Mouse (Mus musculus): ENCODE data around the gene Cdkn1a. TPM values are rescaled to one million over a fixed set of nuclear protein-coding genes. Genes with fewer than 3 reads are reported as not detected.
"Not testable (repeated sequence)": the region's sequence is repeated elsewhere in the genome, so short reads cannot be mapped to it uniquely, and the experiment has no call there.

Cdkn1a gene
- polyA plus RNA-seq, 1 experiment from 2014 or later, result 114 TPM

DNA sequence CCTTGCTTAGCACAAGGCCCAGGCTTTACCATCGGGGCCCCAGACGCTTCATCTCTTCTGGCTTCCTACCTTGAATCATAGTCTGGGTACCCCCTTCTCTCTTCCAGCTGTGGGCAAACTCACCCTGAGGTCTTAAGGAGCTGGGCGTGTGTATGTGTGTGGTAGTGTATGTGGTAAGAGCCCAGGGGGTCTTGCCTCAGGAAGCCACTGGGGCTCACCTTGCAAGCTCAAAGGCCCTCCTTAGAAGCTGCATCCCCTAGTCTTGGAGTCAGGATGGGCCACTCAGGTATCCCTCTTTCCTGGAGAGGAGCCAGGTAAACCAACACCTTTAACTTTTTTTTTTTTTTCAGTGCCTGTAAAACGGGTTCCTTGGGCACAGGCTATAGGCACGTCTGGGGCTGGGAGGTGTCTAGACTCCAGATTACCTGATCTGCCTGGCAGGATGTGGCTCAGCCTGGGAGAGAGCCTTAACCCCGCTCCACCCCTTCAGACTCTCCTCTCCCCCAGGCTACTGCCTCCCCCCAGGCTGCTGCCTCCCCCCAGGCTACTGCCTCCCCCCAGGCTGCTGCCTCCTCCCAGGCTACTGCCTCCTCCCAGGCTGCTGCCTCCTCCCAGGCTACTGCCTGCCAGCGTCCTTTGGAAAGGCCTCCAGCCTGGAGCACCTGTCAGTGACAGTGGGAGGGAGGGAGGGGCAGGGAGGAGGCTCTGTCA is 6.2 kb downstream of the Cdkn1a start:
- Histone ChIP-seq H3K9me3 (ENCODE audit: control insufficient read depth, low read length) (no peaks in the 10 kb centered on the region), H3K4me2 (ENCODE audit: low read depth, low read length) (peak overlapping the region; percentile 68), H3K4me3 (ENCODE audit: low read length) (peak overlapping the region; percentile 73; the same call in 1 of the 2 replicates), H3K27ac (ENCODE audit: low read length) (peak overlapping the region; percentile 76), H3K4me1 (ENCODE audit: control insufficient read depth, insufficient read depth, low read length) (peaks cover 16% of the 10 kb centered on the region), H3K9ac (ENCODE audit: low read depth, low read length) (peak overlapping the region; percentile 84), H3K36me3 (ENCODE audit: control insufficient read depth, insufficient read depth, low read length) (peaks cover 6% of the 10 kb centered on the region; the same call in 1 of the 2 replicates), H3K27me3 (replicated peaks; ENCODE audit: control insufficient read depth, insufficient read depth, low read length) (no peaks in the 10 kb centered on the region)
- peak; percentile 30; the same call in 1 of the 2 replicates for ATAC-seq
- WGBS, result 48% methylated on average over 7 of the region's 7 CpGs

DNA sequence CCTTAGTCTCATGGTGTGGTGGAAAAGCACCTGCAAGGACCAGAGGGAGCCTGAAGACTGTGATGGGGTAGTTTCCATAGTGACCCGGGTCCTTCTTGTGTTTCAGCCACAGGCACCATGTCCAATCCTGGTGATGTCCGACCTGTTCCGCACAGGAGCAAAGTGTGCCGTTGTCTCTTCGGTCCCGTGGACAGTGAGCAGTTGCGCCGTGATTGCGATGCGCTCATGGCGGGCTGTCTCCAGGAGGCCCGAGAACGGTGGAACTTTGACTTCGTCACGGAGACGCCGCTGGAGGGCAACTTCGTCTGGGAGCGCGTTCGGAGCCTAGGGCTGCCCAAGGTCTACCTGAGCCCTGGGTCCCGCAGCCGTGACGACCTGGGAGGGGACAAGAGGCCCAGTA is 7.5 kb downstream of the Cdkn1a start:
- H3K9me3 ChIP-seq (ENCODE audit: control insufficient read depth, low read length), result no peaks in the 10 kb centered on the region
- WGBS, result 95% methylated on average over 24 of the region's 24 CpGs
- no peak overlapping the region for H3K27ac ChIP-seq (ENCODE audit: low read length)
- H3K4me3 ChIP-seq (ENCODE audit: low read length), result no peak overlapping the region
- peaks cover 6% of the 10 kb centered on the region; the same call in 1 of the 2 replicates for H3K36me3 ChIP-seq (ENCODE audit: control insufficient read depth, insufficient read depth, low read length)
- no peak overlapping the region for H3K9ac ChIP-seq (ENCODE audit: low read depth, low read length)
- peaks cover 11% of the 10 kb centered on the region for H3K4me1 ChIP-seq (ENCODE audit: control insufficient read depth, insufficient read depth, low read length)
- no peak for ATAC-seq
- no peaks in the 10 kb centered on the region for H3K27me3 ChIP-seq (replicated peaks; ENCODE audit: control insufficient read depth, insufficient read depth, low read length)
- H3K4me2 ChIP-seq (ENCODE audit: low read depth, low read length), result no peak overlapping the region

DNA sequence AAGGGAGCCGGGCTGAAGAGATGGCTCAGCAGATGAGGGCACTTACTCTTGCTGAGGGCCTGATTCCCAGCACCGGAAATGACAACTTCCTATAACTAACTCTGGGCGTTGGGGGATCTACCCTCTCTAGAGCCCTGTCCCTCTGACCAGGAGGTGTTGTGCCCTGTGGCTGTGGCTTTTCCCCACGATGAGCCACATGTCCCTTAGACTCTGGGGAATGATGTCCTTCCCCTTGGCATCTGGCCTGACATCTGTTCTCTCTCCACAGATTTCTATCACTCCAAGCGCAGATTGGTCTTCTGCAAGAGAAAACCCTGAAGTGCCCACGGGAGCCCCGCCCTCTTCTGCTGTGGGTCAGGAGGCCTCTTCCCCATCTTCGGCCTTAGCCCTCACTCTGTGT is 8.3 kb downstream of the Cdkn1a start:
- peaks cover 10% of the 10 kb centered on the region for H3K4me1 ChIP-seq (ENCODE audit: control insufficient read depth, insufficient read depth, low read length)
- no peaks in the 10 kb centered on the region for H3K27me3 ChIP-seq (replicated peaks; ENCODE audit: control insufficient read depth, insufficient read depth, low read length)
- 82% methylated on average over 8 of the region's 8 CpGs for WGBS
- no peak overlapping the region for H3K4me3 ChIP-seq (ENCODE audit: low read length)
- H3K27ac ChIP-seq (ENCODE audit: low read length), result no peak overlapping the region
- H3K4me2 ChIP-seq (ENCODE audit: low read depth, low read length), result no peak overlapping the region
- H3K36me3 ChIP-seq (ENCODE audit: control insufficient read depth, insufficient read depth, low read length), result peaks cover 6% of the 10 kb centered on the region; the same call in 1 of the 2 replicates
- ATAC-seq, result no peak
- H3K9me3 ChIP-seq (ENCODE audit: control insufficient read depth, low read length), result no peaks in the 10 kb centered on the region
- H3K9ac ChIP-seq (ENCODE audit: low read depth, low read length), result no peak overlapping the region

DNA sequence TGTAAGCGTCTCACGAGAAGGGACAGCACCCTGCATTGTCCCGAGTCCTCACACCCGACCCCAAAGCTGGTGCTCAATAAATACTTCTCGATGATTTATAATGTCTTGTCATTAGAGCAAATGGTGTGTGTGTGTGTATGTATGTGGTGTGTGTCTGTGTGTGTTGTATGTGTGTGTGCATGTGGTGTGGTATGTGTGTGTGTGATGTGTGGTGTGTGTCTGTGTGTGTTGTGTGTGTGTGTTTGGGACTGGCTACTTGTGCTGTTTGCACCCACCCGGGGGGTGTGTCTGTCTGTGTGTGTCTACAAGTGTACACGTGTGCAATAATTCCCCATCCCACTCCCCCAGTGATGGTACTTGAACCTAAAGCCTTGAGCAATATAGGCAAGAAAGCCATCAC is 9.9 kb downstream of the Cdkn1a start:
- H3K27me3 ChIP-seq (replicated peaks; ENCODE audit: control insufficient read depth, insufficient read depth, low read length), result no peaks in the 10 kb centered on the region
- H3K4me2 ChIP-seq (ENCODE audit: low read depth, low read length), result no peak overlapping the region
- H3K4me1 ChIP-seq (ENCODE audit: control insufficient read depth, insufficient read depth, low read length), result peaks cover 9% of the 10 kb centered on the region
- 85% methylated on average over 7 of the region's 7 CpGs for WGBS
- no peak overlapping the region for H3K4me3 ChIP-seq (ENCODE audit: low read length)
- no peak overlapping the region for H3K27ac ChIP-seq (ENCODE audit: low read length)
- no peak for ATAC-seq
- H3K9me3 ChIP-seq (ENCODE audit: control insufficient read depth, low read length), result no peaks in the 10 kb centered on the region
- peaks cover 6% of the 10 kb centered on the region; the same call in 1 of the 2 replicates for H3K36me3 ChIP-seq (ENCODE audit: control insufficient read depth, insufficient read depth, low read length)
- no peak overlapping the region for H3K9ac ChIP-seq (ENCODE audit: low read depth, low read length)

DNA sequence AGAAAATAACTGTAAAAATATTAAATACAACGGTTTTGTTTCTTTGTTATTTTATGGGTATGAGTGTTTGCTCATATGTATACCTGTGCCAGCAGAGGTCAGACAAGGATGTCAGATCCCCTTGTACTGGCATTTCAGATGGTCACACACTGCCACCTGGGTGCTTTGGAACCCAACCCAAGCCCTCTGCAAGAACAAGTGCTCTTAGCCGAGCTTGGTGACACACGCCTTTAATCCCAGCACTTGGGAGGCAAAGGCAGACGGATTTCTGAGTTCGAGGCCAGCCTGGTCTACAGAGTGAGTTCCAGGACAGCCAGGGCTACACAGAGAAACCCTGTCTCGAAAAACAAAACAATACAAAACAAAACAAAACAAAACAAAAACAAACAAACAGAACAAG is 19.6 kb downstream of the Cdkn1a start:
- WGBS, result 81% methylated on average over 6 of the region's 6 CpGs

DNA sequence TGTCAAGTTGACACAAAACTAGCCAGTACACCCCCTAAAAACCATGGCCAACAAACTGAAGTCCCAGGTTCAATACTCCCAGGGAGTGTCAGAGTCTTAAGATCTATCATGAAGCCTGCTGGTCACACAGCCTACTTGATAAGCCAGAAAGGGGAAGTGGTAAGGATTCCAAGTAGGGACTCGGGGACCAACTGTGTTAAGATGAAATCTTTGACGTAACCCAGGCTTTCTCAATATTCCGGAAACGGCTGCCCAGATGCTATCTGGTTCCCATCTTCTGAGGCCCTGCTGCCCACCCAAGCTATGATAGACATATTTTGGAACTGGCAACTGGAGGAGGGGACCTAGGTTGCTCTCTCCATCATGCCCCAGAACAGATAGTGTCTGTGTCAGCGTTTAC is 20.6 kb downstream of the Cdkn1a start:
- no peaks in the 10 kb centered on the region for H3K4me1 ChIP-seq (ENCODE audit: control insufficient read depth, insufficient read depth, low read length)
- no peak overlapping the region for H3K4me2 ChIP-seq (ENCODE audit: low read depth, low read length)
- no peaks in the 10 kb centered on the region for H3K36me3 ChIP-seq (ENCODE audit: control insufficient read depth, insufficient read depth, low read length)
- H3K4me3 ChIP-seq (ENCODE audit: low read length), result no peak overlapping the region
- WGBS, result 65% methylated on average over 5 of the region's 5 CpGs
- H3K9ac ChIP-seq (ENCODE audit: low read depth, low read length), result no peak overlapping the region
- H3K9me3 ChIP-seq (ENCODE audit: control insufficient read depth, low read length), result no peaks in the 10 kb centered on the region
- no peaks in the 10 kb centered on the region for H3K27me3 ChIP-seq (replicated peaks; ENCODE audit: control insufficient read depth, insufficient read depth, low read length)
- no peak overlapping the region for H3K27ac ChIP-seq (ENCODE audit: low read length)
- ATAC-seq, result no peak

More for the DNA sequence above, 19.6 kb downstream of the Cdkn1a start:
- not testable (repeated sequence) for H3K9ac ChIP-seq (ENCODE audit: low read depth, low read length); H3K4me2 ChIP-seq (ENCODE audit: low read depth, low read length); ATAC-seq; H3K27ac ChIP-seq (ENCODE audit: low read length); H3K9me3 ChIP-seq (ENCODE audit: control insufficient read depth, low read length); H3K4me1 ChIP-seq (ENCODE audit: control insufficient read depth, insufficient read depth, low read length); H3K4me3 ChIP-seq (ENCODE audit: low read length); H3K27me3 ChIP-seq (replicated peaks; ENCODE audit: control insufficient read depth, insufficient read depth, low read length); H3K36me3 ChIP-seq (ENCODE audit: control insufficient read depth, insufficient read depth, low read length)

DNA sequence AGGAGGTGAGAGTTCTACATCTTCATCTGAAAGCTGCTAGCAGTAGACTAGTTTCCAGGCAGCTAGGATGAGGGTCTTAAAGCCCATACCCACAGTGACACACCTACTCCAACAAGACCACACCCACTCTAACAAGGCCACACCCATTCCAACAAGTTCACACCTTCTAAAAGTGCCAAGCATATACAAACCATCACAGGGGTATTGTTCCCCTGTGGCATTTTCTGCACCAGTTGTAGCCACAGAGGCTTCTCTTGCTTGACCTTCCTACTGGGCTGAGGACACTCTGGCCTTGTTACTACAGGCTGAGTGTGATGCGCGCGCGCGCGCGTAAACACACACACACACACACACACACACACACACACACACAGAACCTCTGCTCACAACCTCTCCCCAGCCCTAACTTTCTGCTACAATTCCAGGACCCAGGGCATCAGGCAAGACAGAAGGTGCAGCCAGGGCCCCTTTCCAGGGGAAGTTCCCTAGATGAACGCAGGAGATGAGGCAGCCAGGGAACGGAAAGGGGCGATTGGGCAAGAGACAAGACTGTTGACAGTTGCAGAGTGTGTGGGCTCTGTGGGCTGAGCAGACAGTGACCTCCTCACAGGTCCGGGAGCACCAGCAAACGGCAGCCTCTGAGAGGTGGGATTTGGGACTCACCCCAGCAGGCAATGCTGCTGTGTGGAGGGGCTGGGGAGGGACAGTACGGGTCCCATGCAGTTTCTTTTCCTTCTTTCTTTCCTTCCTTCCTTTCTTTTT is 23.0 kb downstream of the Cdkn1a start, which contains the start of gene Rab44:
Gene Rab44 (plus strand): TSS at position 555 of the 762 bp plus-strand sequence.
- ATAC-seq, result no peak
- 82% methylated on average over 13 of the region's 13 CpGs for WGBS
- H3K9ac ChIP-seq (ENCODE audit: low read depth, low read length), result no peak within 1 kb of the TSS
- no peak within 1 kb of the TSS for H3K27ac ChIP-seq (ENCODE audit: low read length)
- H3K36me3 ChIP-seq (ENCODE audit: control insufficient read depth, insufficient read depth, low read length), result no peaks in the 10 kb centered on the region
- H3K4me3 ChIP-seq (ENCODE audit: low read length), result no peak within 1 kb of the TSS
- H3K4me2 ChIP-seq (ENCODE audit: low read depth, low read length), result no peak within 1 kb of the TSS
- H3K27me3 ChIP-seq (replicated peaks; ENCODE audit: control insufficient read depth, insufficient read depth, low read length), result no peaks in the 10 kb centered on the region
- H3K4me1 ChIP-seq (ENCODE audit: control insufficient read depth, insufficient read depth, low read length), result no peaks in the 10 kb centered on the region
- H3K9me3 ChIP-seq (ENCODE audit: control insufficient read depth, low read length), result no peaks in the 10 kb centered on the region

DNA sequence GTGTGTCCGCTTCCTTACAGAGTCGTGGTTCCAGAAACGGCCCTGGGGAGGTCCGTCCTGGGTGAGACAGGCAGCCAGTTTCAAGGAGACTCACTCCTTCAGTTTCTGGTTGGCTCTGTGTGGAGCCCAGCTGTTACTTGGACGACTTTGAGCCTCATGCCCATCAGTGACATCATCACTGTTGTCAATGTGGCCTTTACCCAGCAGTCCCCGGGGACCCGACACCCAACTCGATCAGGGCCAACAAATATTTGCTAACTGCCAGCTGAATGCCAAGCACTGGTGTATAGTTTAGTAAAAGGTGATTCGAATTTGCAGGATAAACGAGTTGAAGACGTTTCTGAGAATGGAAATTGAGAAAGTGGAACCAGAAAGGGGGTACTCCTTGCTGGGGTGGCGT is 25.2 kb downstream of the Cdkn1a start:
- no peak overlapping the region for H3K4me2 ChIP-seq (ENCODE audit: low read depth, low read length)
- no peak overlapping the region for H3K27ac ChIP-seq (ENCODE audit: low read length)
- no peak overlapping the region for H3K9ac ChIP-seq (ENCODE audit: low read depth, low read length)
- H3K4me1 ChIP-seq (ENCODE audit: control insufficient read depth, insufficient read depth, low read length), result no peaks in the 10 kb centered on the region
- H3K9me3 ChIP-seq (ENCODE audit: control insufficient read depth, low read length), result no peaks in the 10 kb centered on the region
- H3K27me3 ChIP-seq (replicated peaks; ENCODE audit: control insufficient read depth, insufficient read depth, low read length), result no peaks in the 10 kb centered on the region
- 74% methylated on average over 12 of the region's 12 CpGs for WGBS
- no peak overlapping the region for H3K4me3 ChIP-seq (ENCODE audit: low read length)
- H3K36me3 ChIP-seq (ENCODE audit: control insufficient read depth, insufficient read depth, low read length), result no peaks in the 10 kb centered on the region
- no peak for ATAC-seq

DNA sequence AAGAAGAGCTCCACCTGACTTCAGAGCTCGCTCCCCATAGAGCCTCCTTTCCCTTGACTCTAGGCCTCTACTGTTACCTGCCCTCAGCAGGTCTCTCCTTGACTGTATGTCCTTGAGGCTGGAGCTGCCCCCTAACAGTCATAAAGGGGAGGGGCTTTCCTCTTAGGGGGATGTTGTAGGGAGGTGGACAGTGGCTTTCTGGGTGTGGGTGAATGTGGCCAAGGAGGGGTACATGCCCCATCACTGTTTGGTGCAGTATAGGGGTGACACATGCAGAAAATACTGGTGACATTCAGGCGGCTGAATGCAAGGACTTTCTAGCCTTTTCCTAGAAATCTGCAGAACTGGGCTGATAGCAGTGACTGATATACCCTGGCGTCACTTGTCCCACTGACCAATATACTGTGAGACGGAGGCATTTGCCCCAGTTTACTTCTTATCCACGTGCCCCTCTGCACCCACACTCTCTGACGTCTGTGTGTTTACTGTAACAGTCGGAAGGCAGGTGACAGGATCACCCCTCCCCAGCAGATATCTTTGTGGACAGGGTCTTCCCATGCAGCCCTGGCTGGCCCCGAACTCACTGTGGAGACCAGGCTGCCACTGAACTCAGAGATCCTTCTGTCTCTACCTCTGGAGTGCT is 26.4 kb downstream of the Cdkn1a start:
- WGBS, result 70% methylated on average over 8 of the region's 8 CpGs
- Histone ChIP-seq H3K4me1 (ENCODE audit: control insufficient read depth, insufficient read depth, low read length) (no peaks in the 10 kb centered on the region), H3K36me3 (ENCODE audit: control insufficient read depth, insufficient read depth, low read length) (no peaks in the 10 kb centered on the region), H3K27me3 (replicated peaks; ENCODE audit: control insufficient read depth, insufficient read depth, low read length) (no peaks in the 10 kb centered on the region), H3K27ac (ENCODE audit: low read length) (no peak overlapping the region), H3K4me3 (ENCODE audit: low read length) (no peak overlapping the region), H3K4me2 (ENCODE audit: low read depth, low read length) (no peak overlapping the region), H3K9me3 (ENCODE audit: control insufficient read depth, low read length) (no peaks in the 10 kb centered on the region), H3K9ac (ENCODE audit: low read depth, low read length) (no peak overlapping the region)
- ATAC-seq, result no peak

Data from intestine, embryonic 16.5 days (tissue).